In the genomic region with DNA sequence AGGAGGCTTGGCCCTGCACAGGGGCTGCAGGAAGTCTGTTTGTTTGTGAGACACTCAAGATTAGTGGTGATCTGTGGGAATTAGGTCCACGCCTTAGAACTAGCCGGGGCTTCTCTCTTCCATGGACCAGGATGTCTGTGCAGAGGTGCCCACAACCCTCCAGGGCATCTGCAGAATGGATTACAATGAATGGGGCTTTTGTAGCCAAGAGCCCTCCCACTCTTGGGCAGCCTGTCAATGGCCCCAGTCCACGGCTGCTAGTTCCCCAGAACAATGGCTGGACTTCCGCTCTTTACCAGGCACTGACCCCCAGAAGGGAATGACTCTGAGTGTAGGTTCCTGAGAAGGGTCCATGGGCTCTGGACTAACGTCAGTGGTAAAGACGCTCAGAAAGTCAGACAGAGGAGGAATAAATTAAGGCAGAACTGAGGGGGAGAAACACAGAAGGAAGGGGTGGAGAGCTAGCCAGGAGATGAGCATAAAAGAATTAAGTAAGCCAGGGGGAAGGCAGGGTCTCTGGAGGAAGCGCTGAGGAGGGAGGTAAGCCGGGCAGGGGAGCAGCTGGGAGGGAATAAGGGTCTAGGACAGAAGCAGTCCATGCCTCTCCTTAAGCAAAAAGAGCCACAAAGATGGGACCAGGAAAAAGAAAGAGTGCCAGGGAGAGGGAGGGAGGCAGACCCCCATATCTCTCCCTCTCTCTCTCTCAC, we compare ENCODE assay signal across 10 mouse cellular contexts. TPM values are rescaled to one million over a fixed set of nuclear protein-coding genes. Genes with fewer than 3 reads are reported as not detected.
DNase-seq lines count a peak whose midpoint lies in the region; ATAC-seq lines count a peak whose summit lies in the region.
"Had no signal": no experiment of that assay in that cellular context is flagged by ENCODE, and none has a peak within 500 bp of the region (broad histone marks: within the 10 kb centered on the region; RNA-seq: fewer than 3 reads in every experiment).

No protein-coding gene starts in this region.

- H3K27me3 ChIP-seq in heart, embryonic 11.5 days (ENCODE audit: control insufficient read depth, insufficient read depth, low read length) = no peaks in the 10 kb centered on the region
- H3K27me3 ChIP-seq in hindbrain, embryonic 10.5 days (ENCODE audit: insufficient read depth, poor library complexity, severe bottlenecking) = peaks cover 10% of the 10 kb centered on the region
- no peaks in the 10 kb centered on the region for H3K27me3 ChIP-seq in midbrain, embryonic 14.5 days (ENCODE audit: control insufficient read depth, insufficient read depth, low read length)

- H3K4me1 ChIP-seq in heart, embryonic 11.5 days (ENCODE audit: control insufficient read depth, insufficient read depth, low read length) = peaks cover 21% of the 10 kb centered on the region
- H3K4me1 ChIP-seq in hindbrain, embryonic 10.5 days (replicated peaks) = peaks cover 65% of the 10 kb centered on the region
- H3K4me1 ChIP-seq in midbrain, embryonic 14.5 days (ENCODE audit: control insufficient read depth, insufficient read depth, low read length) = peaks cover 45% of the 10 kb centered on the region

- H3K9me3 ChIP-seq in heart, embryonic 11.5 days (replicated peaks; ENCODE audit: control insufficient read depth, low read length) = no peaks in the 10 kb centered on the region
- no peaks in the 10 kb centered on the region for H3K9me3 ChIP-seq in hindbrain, embryonic 10.5 days
- no peaks in the 10 kb centered on the region for H3K9me3 ChIP-seq in midbrain, embryonic 14.5 days (ENCODE audit: control insufficient read depth, low read length)

- no peak overlapping the region for H3K4me3 ChIP-seq in heart, embryonic 11.5 days (ENCODE audit: low read depth, low read length)
- peak overlapping the region; percentile 32 for H3K4me3 ChIP-seq in hindbrain, embryonic 10.5 days
- no peak overlapping the region for H3K4me3 ChIP-seq in midbrain, embryonic 14.5 days (replicated peaks; ENCODE audit: low read depth, low read length)

- no peak overlapping the region for H3K27ac ChIP-seq in heart, embryonic 11.5 days (ENCODE audit: low read depth, low read length)
- peak overlapping the region; percentile 84 for H3K27ac ChIP-seq in hindbrain, embryonic 10.5 days
- peak overlapping the region; percentile 87 for H3K27ac ChIP-seq in midbrain, embryonic 14.5 days (replicated peaks; ENCODE audit: low read depth, low read length)
- H3K27ac ChIP-seq: macrophage had no signal

- intact Hi-C loops in heart, postnatal 25 days (cut with DNase I) = no loop called here

- no peak for ATAC-seq in heart, embryonic 11.5 days (replicated peaks; ENCODE audit: insufficient number of reproducible peaks, low FRiP score, low TSS enrichment)
- ATAC-seq in midbrain, embryonic 14.5 days (ENCODE audit: low FRiP score, low TSS enrichment) = peak; percentile 46

- 42% methylated on average over 8 of the region's 8 CpGs for WGBS in heart, embryonic 11.5 days (ENCODE audit: insufficient replicate concordance)
- 14% methylated on average over 8 of the region's 8 CpGs for WGBS in hindbrain, embryonic 10.5 days
- 2% methylated on average over 8 of the region's 8 CpGs for WGBS in midbrain, embryonic 14.5 days

- H3K9ac ChIP-seq in heart, embryonic 11.5 days (ENCODE audit: low read depth, low read length) = 0 out of 2 replicates have a peak overlapping the region, but pooled peaks have one; percentile 39
- peak overlapping the region; percentile 29; the same call in 1 of the 2 replicates for H3K9ac ChIP-seq in midbrain, embryonic 14.5 days (replicated peaks; ENCODE audit: low read length)

- no peak for DNase-seq in heart, postnatal 25 days (ENCODE audit: low spot score)
- peak; percentile 45 for DNase-seq in embryo, embryonic 9.5 days (ENCODE audit: extremely low spot score)
- peak; percentile 55 for DNase-seq in hindbrain, embryonic 10.5 days (ENCODE audit: low spot score)
- peak; percentile 62 for DNase-seq in midbrain, embryonic 14.5 days
- no peak for DNase-seq in kidney, postnatal 10 days
- no peak for DNase-seq in layer of hippocampus, adult 11-12 months (ENCODE audit: low spot score)
- no peak for DNase-seq in T-cell, adult 2 months (ENCODE audit: low spot score)
- DNase-seq: cerebellum, adult 9-10 months had no signal

- H3K36me3 ChIP-seq in heart, embryonic 11.5 days (ENCODE audit: control insufficient read depth, insufficient read depth, low read length) = no peaks in the 10 kb centered on the region
- no peaks in the 10 kb centered on the region for H3K36me3 ChIP-seq in hindbrain, embryonic 10.5 days
- no peaks in the 10 kb centered on the region for H3K36me3 ChIP-seq in midbrain, embryonic 14.5 days (ENCODE audit: control insufficient read depth, insufficient read depth, low read length)

- no peak overlapping the region; the same call in 1 of the 2 replicates for H3K4me2 ChIP-seq in heart, embryonic 11.5 days
- peak overlapping the region; percentile 31 for H3K4me2 ChIP-seq in midbrain, embryonic 14.5 days (ENCODE audit: low read length)

RNA-seq across cellular contexts. Expression of a gene that starts 24.4 kb away (rescaled TPM):
- polyA plus RNA-seq in heart, embryonic 11.5 days (2014; fragmentation: Nextera tagmentation; extraction: Ambion mirVana) = 22.5 and 26.7 TPM in 2 replicates
- total RNA-seq in heart, postnatal 25 days (2021) = 10 to 100 TPM; 21.4 to 24.4 TPM
- polyA plus RNA-seq in hindbrain, embryonic 10.5 days (2016; fragmentation: Nextera tagmentation; extraction: Ambion mirVana) = 23.7 and 23.8 TPM in 2 replicates
- 31.6 and 41.1 TPM in 2 replicates for polyA plus RNA-seq in midbrain, embryonic 14.5 days (2014; fragmentation: Nextera tagmentation; extraction: Ambion mirVana)

Comparison
In these comparisons a context has a peak if more than half of its experiments do, and no peak if none do; other contexts are left out.
1. DNase-seq: peak in embryo, embryonic 9.5 days (single experiment), hindbrain, embryonic 10.5 days (single experiment) and midbrain, embryonic 14.5 days (single experiment); none in heart, postnatal 25 days (single experiment), kidney, postnatal 10 days (single experiment), layer of hippocampus, adult 11-12 months (single experiment) and T-cell, adult 2 months (single experiment).